Mouse (Mus musculus) kidney, embryonic 14.5 days (tissue): ENCODE results near the gene Xkr8. TPM values are rescaled to one million over a fixed set of nuclear protein-coding genes. Genes with fewer than 3 reads are reported as not detected.
"Not testable (repeated sequence)": the region's sequence is repeated elsewhere in the genome, so short reads cannot be mapped to it uniquely, and the experiment has no call there.

Source experiments
- ATAC-seq: fragments of 200-750 bp; cut with Nextera tagmentation; 2 replicates; pipeline ENCODE4 v1.8.0; 2017; ENCODE audit warnings: moderate number of reproducible peaks, mild to moderate bottlenecking, moderate TSS enrichment, moderate library complexity; ENCODE audit not compliant: low FRiP score, low TSS enrichment
- H3K27ac ChIP-seq: fragments of 300-500 bp; sonication (generic); 2 replicates; pipeline ENCODE4 v1.5.1; 2014; ENCODE audit warnings: low read depth, mild to moderate bottlenecking, low read length, moderate library complexity, mixed read lengths
- H3K27me3 ChIP-seq: fragments of 300-500 bp; sonication (generic); 2 replicates; pipeline ENCODE4 v1.6.1; 2014; ENCODE audit warnings: mild to moderate bottlenecking, low read length; ENCODE audit not compliant: control insufficient read depth, insufficient read depth
- H3K36me3 ChIP-seq: fragments of 300-500 bp; sonication (generic); 2 replicates; pipeline ENCODE4 v1.6.1; 2014; ENCODE audit warnings: low read length, mixed read lengths; ENCODE audit not compliant: control insufficient read depth, insufficient read depth
- H3K4me1 ChIP-seq: fragments of 300-500 bp; sonication (generic); 2 replicates; pipeline ENCODE4 v1.6.1; 2014; ENCODE audit warnings: low read length, mixed read lengths; ENCODE audit not compliant: control insufficient read depth, insufficient read depth
- H3K4me2 ChIP-seq: fragments of 300-500 bp; sonication (generic); replicated peaks from 2 replicates; pipeline ENCODE4 v1.6.1; 2014; ENCODE audit warnings: low read depth, mild to moderate bottlenecking, low read length
- H3K4me3 ChIP-seq: fragments of 300-500 bp; sonication (generic); 2 replicates; pipeline ENCODE4 v1.5.1; 2014; ENCODE audit warnings: mild to moderate bottlenecking, low read length
- H3K9ac ChIP-seq: fragments of 300-500 bp; sonication (generic); 2 replicates; pipeline ENCODE4 v1.6.1; 2014; ENCODE audit warnings: low read depth, mild to moderate bottlenecking, low read length, moderate library complexity
- H3K9me3 ChIP-seq: fragments of 300-500 bp; sonication (generic); 2 replicates; pipeline ENCODE4 v1.6.1; 2016; ENCODE audit warnings: low read length; ENCODE audit not compliant: control insufficient read depth
- WGBS: fragments of 180-500 bp; shearing (Covaris S2); extraction: QIAGEN DNeasy Blood & Tissue Kit; methylation state at CpG from one replicate; pipeline ENCODE4 v1.1.7; 2014; 5-methylcytosine and 5-hydroxymethylcytosine counted together
- polyA plus RNA-seq: library from polyadenylated mRNA; unstranded; fragments of >200 nt; fragmentation: Nextera tagmentation; extraction: Ambion mirVana; gene quantifications from 2 replicates; pipeline ENCODE4 v1.2.1, GENCODE M21; 2014

Xkr8 gene
- polyA plus RNA-seq, 1 experiment from 2014 or later, result 5.4 TPM

DNA sequence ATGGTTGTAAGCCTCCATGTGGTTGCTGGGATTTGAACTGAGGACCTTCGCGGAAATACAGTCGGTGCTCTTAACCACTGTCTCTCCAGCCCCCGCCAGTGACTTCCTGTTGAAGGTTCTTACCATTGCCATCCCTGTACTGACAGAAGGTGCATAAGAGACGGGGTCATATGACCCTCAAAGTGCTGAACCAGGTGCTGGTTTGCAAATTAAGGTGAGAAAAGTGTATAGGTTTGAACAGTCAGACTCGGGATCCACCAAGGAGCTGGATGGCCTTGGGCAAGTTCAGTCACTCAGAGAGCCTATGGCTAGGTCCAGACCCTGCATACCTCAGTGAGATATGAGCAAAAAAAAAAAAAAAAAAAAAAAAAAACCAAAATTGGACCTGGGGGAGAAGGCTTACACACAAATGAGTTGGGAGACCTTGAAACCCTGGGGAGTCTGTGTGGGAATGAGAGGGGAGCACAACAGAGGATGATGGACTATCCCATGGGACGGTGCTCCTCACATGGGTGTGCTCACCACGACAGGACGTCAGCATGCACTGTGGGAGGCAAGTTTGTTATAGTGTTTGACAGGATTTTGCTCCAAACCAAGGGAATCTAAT is 14.7 kb upstream of the Xkr8 start:
- WGBS, result 85% methylated on average over 9 of the region's 9 CpGs
- Histone ChIP-seq H3K4me3 (no peak overlapping the region), H3K36me3 (no peaks in the 10 kb centered on the region), H3K4me2 (no peak overlapping the region), H3K9ac (0 out of 2 replicates have a peak overlapping the region, but pooled peaks have one; percentile 12), H3K27ac (peak overlapping the region; percentile 19; the same call in 1 of the 2 replicates), H3K4me1 (no peaks in the 10 kb centered on the region), H3K9me3 (no peaks in the 10 kb centered on the region), H3K27me3 (no peaks in the 10 kb centered on the region)
- no peak for ATAC-seq

DNA sequence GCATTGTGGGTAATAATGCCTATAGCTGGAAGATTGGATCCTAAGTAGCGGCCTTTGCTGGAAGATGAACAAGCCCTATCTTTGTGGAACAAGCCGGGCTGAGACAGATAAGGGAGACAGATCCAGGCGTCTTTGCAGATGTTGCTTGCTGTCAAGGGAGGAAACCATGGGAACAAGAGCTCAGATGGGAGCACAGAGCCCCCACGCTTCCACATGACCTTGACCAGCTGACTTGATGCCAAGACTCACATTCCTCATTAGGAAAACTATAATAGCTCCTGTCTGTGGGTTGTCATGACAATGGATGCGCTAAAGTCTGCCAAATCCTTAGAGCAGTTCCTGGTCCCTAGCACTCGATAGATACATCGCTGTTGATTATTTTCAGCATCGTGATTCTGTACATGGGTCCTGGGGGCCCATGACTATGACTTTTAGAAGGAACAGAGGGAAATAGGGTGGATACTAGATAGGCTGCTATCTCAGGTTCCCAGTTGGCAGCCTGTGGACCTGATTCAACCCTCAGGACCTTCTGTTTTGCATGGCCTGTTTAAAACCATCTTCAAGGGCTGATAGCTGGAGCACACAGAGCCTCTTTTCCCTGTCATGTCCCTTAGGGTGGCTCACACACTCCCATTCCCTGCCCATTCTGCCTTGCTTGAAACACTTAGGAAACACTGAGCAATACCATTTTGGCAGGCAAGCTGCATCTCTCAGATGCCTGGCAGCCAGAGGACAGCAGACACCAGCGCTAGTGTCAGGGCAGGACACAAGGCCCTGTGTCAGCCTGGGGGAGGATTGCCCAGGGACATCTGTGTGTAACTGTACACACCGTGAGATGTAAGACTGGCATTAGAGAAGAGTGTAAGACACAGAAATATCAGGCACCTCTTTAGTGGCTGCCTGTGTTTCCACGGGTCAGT is 11.9 kb upstream of the Xkr8 start:
- 68% methylated on average over 11 of the region's 11 CpGs for WGBS
- Histone ChIP-seq H3K9ac (no peak overlapping the region), H3K27ac (no peak overlapping the region), H3K4me3 (no peak overlapping the region), H3K4me1 (no peaks in the 10 kb centered on the region), H3K36me3 (peaks cover 2% of the 10 kb centered on the region; the same call in 1 of the 2 replicates), H3K9me3 (no peaks in the 10 kb centered on the region), H3K4me2 (no peak overlapping the region), H3K27me3 (no peaks in the 10 kb centered on the region)
- no peak for ATAC-seq

DNA sequence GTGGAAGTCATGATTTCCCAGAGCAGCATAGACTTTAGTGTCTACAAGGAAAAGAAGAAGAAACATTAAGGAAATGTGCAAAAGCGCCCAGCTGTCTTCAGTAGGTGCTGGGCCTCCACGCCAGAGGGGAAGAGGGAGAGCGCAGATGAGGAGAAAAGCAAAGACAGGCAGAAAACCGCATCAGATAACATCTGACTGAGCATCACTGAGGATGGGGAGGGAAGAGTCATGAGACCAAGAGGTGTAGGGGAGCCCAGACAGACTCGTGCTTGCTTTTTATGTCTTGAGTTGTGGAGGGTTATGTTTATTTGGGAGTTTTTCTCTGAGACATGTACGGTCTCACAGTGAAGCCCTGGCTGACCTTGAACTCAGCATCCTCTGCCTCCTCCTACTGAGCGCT is 9.1 kb upstream of the Xkr8 start:
- H3K27ac ChIP-seq, result no peak overlapping the region
- H3K27me3 ChIP-seq, result no peaks in the 10 kb centered on the region
- H3K4me2 ChIP-seq, result no peak overlapping the region
- H3K4me3 ChIP-seq, result no peak overlapping the region
- WGBS, result 89% methylated on average over 7 of the region's 7 CpGs
- H3K9ac ChIP-seq, result no peak overlapping the region
- H3K4me1 ChIP-seq, result no peaks in the 10 kb centered on the region
- no peak for ATAC-seq
- H3K9me3 ChIP-seq, result no peaks in the 10 kb centered on the region
- H3K36me3 ChIP-seq, result peaks cover 3% of the 10 kb centered on the region; the same call in 1 of the 2 replicates

DNA sequence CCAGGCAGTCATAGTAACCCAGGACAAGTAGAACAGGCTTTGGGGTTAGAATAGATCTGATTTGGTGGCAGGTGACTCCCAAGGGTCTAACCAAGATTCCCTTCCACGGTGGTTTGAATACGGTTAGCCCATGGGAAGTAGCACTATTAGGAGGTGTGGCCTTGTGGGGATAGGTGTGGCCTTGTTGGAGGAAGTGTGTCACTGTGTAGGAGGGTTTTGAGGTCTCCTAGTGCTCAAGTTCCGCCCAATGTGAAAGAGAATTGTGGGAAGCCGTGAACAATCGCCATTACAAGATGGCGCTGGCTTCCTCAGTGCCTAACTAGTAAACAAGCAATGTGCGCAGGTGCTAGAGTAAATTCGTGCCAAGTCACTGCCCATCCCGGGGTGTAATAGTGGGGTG is 4.8 kb upstream of the Xkr8 start:
- not testable (repeated sequence) for ATAC-seq, H3K4me2 ChIP-seq, H3K27me3 ChIP-seq, H3K27ac ChIP-seq, H3K9ac ChIP-seq, H3K4me3 ChIP-seq, H3K36me3 ChIP-seq, H3K9me3 ChIP-seq, H3K4me1 ChIP-seq
- 90% methylated on average over 9 of the region's 9 CpGs for WGBS

DNA sequence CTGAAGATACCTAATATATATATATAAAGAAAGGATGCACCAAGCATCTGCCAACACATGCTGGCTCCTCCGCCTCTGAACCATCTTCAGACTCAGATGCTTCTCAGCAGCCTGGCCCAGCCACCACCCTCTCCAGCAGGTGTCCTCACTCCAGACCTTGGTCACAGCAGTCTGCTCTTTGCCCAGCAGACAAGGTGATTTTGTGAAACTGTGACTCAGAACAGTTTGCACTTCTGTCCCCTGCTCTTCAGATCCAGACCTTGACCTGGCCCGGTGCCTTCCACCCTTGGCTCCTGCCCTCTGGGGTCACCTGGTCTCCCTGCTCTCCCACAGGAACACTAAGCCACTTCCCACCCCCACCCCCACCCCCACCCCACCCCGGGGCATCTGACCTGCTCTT is 3.5 kb upstream of the Xkr8 start:
- Histone ChIP-seq H3K27ac (no peak overlapping the region), H3K27me3 (no peaks in the 10 kb centered on the region), H3K36me3 (peaks cover 3% of the 10 kb centered on the region; the same call in 1 of the 2 replicates), H3K9ac (no peak overlapping the region), H3K9me3 (no peaks in the 10 kb centered on the region), H3K4me3 (no peak overlapping the region), H3K4me1 (peaks cover 4% of the 10 kb centered on the region; the same call in 1 of the 2 replicates), H3K4me2 (no peak overlapping the region)
- ATAC-seq, result no peak
- WGBS, result 51% methylated on average over 3 of the region's 3 CpGs

DNA sequence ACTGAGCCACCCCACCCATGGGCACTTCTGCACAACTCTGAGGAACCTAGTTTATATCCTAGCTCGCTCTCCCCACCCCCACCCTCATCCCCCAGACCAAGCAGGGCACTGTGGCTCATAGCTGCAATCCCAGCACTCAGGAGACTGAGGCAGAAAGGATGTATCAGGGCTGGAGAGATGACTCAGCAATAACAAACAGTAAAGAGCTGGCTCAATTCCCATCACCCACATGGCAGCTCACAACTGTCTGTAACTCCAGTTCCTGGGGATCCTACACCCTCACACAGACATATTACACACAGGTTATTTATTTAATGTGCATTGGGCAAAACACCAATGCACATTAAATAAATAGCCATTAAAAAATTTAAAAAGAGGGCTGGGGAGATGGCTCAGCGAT is 3.0 kb upstream of the Xkr8 start:
- Histone ChIP-seq H3K9ac (no peak overlapping the region), H3K27me3 (no peaks in the 10 kb centered on the region), H3K36me3 (peaks cover 3% of the 10 kb centered on the region; the same call in 1 of the 2 replicates), H3K9me3 (no peaks in the 10 kb centered on the region), H3K4me1 (peaks cover 4% of the 10 kb centered on the region; the same call in 1 of the 2 replicates), H3K4me3 (no peak overlapping the region), H3K4me2 (no peak overlapping the region), H3K27ac (no peak overlapping the region)
- no peak for ATAC-seq
- WGBS, result 81% methylated on average over 2 of the region's 2 CpGs

DNA sequence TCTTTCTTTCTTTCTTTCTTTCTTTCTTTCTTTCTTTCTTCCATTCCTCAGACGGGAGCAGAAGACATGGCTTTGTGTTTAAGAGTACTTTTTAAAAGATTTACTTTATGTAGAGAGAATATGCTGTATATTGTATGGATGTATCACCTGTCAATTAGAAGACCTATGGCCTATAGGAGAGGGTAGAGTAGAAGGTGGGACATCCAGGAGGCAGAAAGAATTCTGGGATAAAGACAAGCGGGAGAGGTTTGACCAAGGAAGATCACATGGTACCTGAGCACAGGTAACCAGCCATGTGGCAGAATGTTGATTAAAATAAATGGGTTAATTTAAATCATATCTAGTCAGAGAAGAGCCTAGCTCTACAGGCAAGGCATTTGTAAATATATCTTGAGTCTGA is 2.4 kb upstream of the Xkr8 start:
- Histone ChIP-seq H3K4me2 (no peak overlapping the region), H3K27me3 (no peaks in the 10 kb centered on the region), H3K9me3 (no peaks in the 10 kb centered on the region), H3K36me3 (peaks cover 3% of the 10 kb centered on the region; the same call in 1 of the 2 replicates), H3K9ac (no peak overlapping the region), H3K4me1 (peaks cover 4% of the 10 kb centered on the region; the same call in 1 of the 2 replicates), H3K4me3 (no peak overlapping the region), H3K27ac (no peak overlapping the region)
- WGBS, result 88% methylated on average over 2 of the region's 2 CpGs
- no peak for ATAC-seq

DNA sequence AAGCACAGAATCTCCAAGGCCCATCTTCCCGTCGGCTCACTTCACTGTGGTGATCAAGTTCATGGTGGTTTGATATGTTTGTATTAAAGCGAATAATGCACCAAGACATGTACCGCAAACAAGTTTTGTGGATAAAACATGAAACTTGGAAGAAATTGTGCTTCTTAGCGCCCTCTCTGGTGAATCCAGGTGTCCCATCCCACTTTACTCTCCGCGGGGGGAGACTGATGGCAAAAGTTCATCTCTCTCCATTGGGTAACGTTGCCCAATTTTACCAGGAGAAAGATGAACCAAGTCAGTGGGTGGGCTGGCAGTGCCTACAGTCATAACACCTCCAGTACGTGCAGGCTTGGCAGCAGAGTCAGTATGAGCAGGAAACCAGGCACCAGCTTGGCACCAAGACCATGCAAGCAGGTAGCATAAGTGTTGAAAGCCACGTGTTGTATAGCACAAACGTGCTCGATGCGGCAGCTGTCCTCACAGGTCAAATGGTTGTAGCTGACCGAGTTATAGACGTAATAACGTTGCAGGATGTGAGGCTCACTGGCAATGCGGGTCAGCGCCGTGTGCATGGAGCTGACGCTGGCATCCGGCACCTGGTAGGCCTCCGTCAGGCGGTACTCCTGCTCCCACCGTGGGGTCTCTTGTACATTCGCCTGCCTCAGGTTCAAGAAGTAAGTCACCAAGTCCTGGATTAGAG is 875 bp upstream of the Xkr8 start:
- Histone ChIP-seq H3K27me3 (no peaks in the 10 kb centered on the region), H3K9me3 (no peaks in the 10 kb centered on the region), H3K4me3 (no peak overlapping the region), H3K36me3 (peaks cover under 1% of the 10 kb centered on the region; the same call in 1 of the 2 replicates), H3K4me2 (no peak overlapping the region), H3K9ac (no peak overlapping the region), H3K4me1 (peaks cover 4% of the 10 kb centered on the region; the same call in 1 of the 2 replicates), H3K27ac (no peak overlapping the region)
- no peak for ATAC-seq
- WGBS, result 94% methylated on average over 25 of the region's 25 CpGs
